ENCODE assay signal across 15 mouse cellular contexts in genomic region chr2:173420481-173420880, GRCm38 (mm10).
DNase-seq lines count a peak whose midpoint lies in the region; ATAC-seq lines count a peak whose summit lies in the region.
"Had no signal": no experiment of that assay in that cellular context is flagged by ENCODE, and none has a peak within 500 bp of the region (broad histone marks: within the 10 kb centered on the region; RNA-seq: fewer than 3 reads in every experiment).

No protein-coding gene starts in this region.

- no peak for DNase-seq in heart, postnatal 36 days
- no peak for DNase-seq in lung, adult 18-20 months
- DNase-seq in NIH3T3 (ENCODE audit: low read depth) = peak; percentile 56
- DNase-seq in layer of hippocampus, adult 9-11 months = no peak
- no peak for DNase-seq in forebrain, embryonic 10.5 days (ENCODE audit: extremely low spot score, low spot score)
- DNase-seq: adrenal gland, adult 2 months; liver had no signal

- no peaks in the 10 kb centered on the region for H3K9me3 ChIP-seq in heart, embryonic 11.5 days (replicated peaks; ENCODE audit: control insufficient read depth, low read length)
- H3K9me3 ChIP-seq in lung, embryonic 15.5 days = no peaks in the 10 kb centered on the region
- no peaks in the 10 kb centered on the region for H3K9me3 ChIP-seq in intestine, embryonic 16.5 days (ENCODE audit: control insufficient read depth, low read length)
- peaks cover 3% of the 10 kb centered on the region; the same call in 1 of the 2 replicates for H3K9me3 ChIP-seq in forebrain, embryonic 10.5 days
- H3K9me3 ChIP-seq: heart, embryonic 15.5 days had no signal

- intact Hi-C loops in heart, postnatal 36 days (cut with DNase I) = no loop called here

- H3K4me3 ChIP-seq in heart, embryonic 11.5 days (ENCODE audit: low read depth, low read length) = no peak overlapping the region
- H3K4me3 ChIP-seq in lung, embryonic 15.5 days = no peak overlapping the region
- H3K4me3 ChIP-seq in intestine, embryonic 16.5 days (ENCODE audit: low read length) = no peak overlapping the region
- H3K4me3 ChIP-seq in forebrain, embryonic 10.5 days = no peak overlapping the region
- H3K4me3 ChIP-seq: heart, embryonic 15.5 days; layer of hippocampus, adult 2 months had no signal

- H3K27me3 ChIP-seq in heart, embryonic 11.5 days (ENCODE audit: control insufficient read depth, insufficient read depth, low read length) = no peaks in the 10 kb centered on the region
- H3K27me3 ChIP-seq in lung, embryonic 15.5 days = no peaks in the 10 kb centered on the region
- no peaks in the 10 kb centered on the region for H3K27me3 ChIP-seq in intestine, embryonic 16.5 days (replicated peaks; ENCODE audit: control insufficient read depth, insufficient read depth, low read length)
- no peaks in the 10 kb centered on the region for H3K27me3 ChIP-seq in forebrain, embryonic 10.5 days (ENCODE audit: poor library complexity, severe bottlenecking)
- H3K27me3 ChIP-seq: heart, embryonic 15.5 days had no signal

- H3K4me1 ChIP-seq in heart, embryonic 11.5 days (ENCODE audit: control insufficient read depth, insufficient read depth, low read length) = no peaks in the 10 kb centered on the region
- 0 out of 2 replicates have a peak, but pooled peaks cover 7% of the 10 kb centered on the region for H3K4me1 ChIP-seq in lung, embryonic 15.5 days
- peaks cover 7% of the 10 kb centered on the region; the same call in 1 of the 2 replicates for H3K4me1 ChIP-seq in intestine, embryonic 16.5 days (ENCODE audit: control insufficient read depth, insufficient read depth, low read length)
- H3K4me1 ChIP-seq in forebrain, embryonic 10.5 days = 0 out of 2 replicates have a peak, but pooled peaks cover 8% of the 10 kb centered on the region
- H3K4me1 ChIP-seq: heart, embryonic 15.5 days had no signal

- H3K36me3 ChIP-seq in heart, embryonic 11.5 days (ENCODE audit: control insufficient read depth, insufficient read depth, low read length) = no peaks in the 10 kb centered on the region
- no peaks in the 10 kb centered on the region for H3K36me3 ChIP-seq in lung, embryonic 15.5 days
- no peaks in the 10 kb centered on the region for H3K36me3 ChIP-seq in intestine, embryonic 16.5 days (ENCODE audit: control insufficient read depth, insufficient read depth, low read length)
- H3K36me3 ChIP-seq in forebrain, embryonic 10.5 days (replicated peaks) = no peaks in the 10 kb centered on the region
- H3K36me3 ChIP-seq: heart, embryonic 15.5 days had no signal

- H3K27ac ChIP-seq in heart, embryonic 11.5 days (ENCODE audit: low read depth, low read length) = 0 out of 2 replicates have a peak overlapping the region, but pooled peaks have one; percentile 22
- no peak overlapping the region for H3K27ac ChIP-seq in lung, embryonic 15.5 days
- 0 out of 2 replicates have a peak overlapping the region, but pooled peaks have one; percentile 35 for H3K27ac ChIP-seq in intestine, embryonic 16.5 days (ENCODE audit: low read length)
- no peak overlapping the region for H3K27ac ChIP-seq in forebrain, embryonic 10.5 days
- H3K27ac ChIP-seq: heart, embryonic 15.5 days; kidney, postnatal 0 days; layer of hippocampus, adult 2 months had no signal

- no peak overlapping the region for H3K4me2 ChIP-seq in heart, embryonic 11.5 days
- H3K4me2 ChIP-seq in lung, embryonic 15.5 days = no peak overlapping the region
- H3K4me2 ChIP-seq in intestine, embryonic 16.5 days (ENCODE audit: low read depth, low read length) = no peak overlapping the region
- H3K4me2 ChIP-seq: heart, embryonic 15.5 days; midbrain, embryonic 11.5 days had no signal

- 61% methylated on average over 5 of the region's 5 CpGs for WGBS in heart, embryonic 11.5 days (ENCODE audit: insufficient replicate concordance)
- 39% methylated on average over 5 of the region's 5 CpGs for WGBS in lung, embryonic 15.5 days
- 42% methylated on average over 5 of the region's 5 CpGs for WGBS in intestine, embryonic 16.5 days
- 77% methylated on average over 5 of the region's 5 CpGs for WGBS in forebrain, embryonic 10.5 days

- ATAC-seq in heart, embryonic 11.5 days (replicated peaks; ENCODE audit: insufficient number of reproducible peaks, low FRiP score, low TSS enrichment) = no peak
- ATAC-seq in lung, embryonic 15.5 days (ENCODE audit: borderline replicate concordance, extremely low read depth, low FRiP score, low TSS enrichment) = peak; percentile 41; the same call in 1 of the 2 replicates
- peak; percentile 64; the same call in 1 of the 2 replicates for ATAC-seq in intestine, embryonic 16.5 days
- ATAC-seq: inflammation-experienced regulatory T-cells, adult 6 months had no signal

- no peak overlapping the region for H3K9ac ChIP-seq in heart, embryonic 11.5 days (ENCODE audit: low read depth, low read length)
- no peak overlapping the region for H3K9ac ChIP-seq in lung, embryonic 15.5 days
- H3K9ac ChIP-seq in intestine, embryonic 16.5 days (ENCODE audit: low read depth, low read length) = no peak overlapping the region
- H3K9ac ChIP-seq: heart, embryonic 15.5 days had no signal

Comparison
In these comparisons a context has a peak if more than half of its experiments do, and no peak if none do; other contexts are left out.
1. H3K27ac ChIP-seq: peak in heart, embryonic 11.5 days (single experiment) and intestine, embryonic 16.5 days (single experiment); none in lung, embryonic 15.5 days (single experiment) and forebrain, embryonic 10.5 days (single experiment).